Mouse (Mus musculus) neutrophil, adult 65 days (primary cell): ENCODE results near the gene Klra3. TPM values are rescaled to one million over a fixed set of nuclear protein-coding genes. Genes with fewer than 3 reads are reported as not detected.

Source experiments
- total RNA-seq: library from RNA; stranded (reverse); gene quantifications from 2 replicates; pipeline ENCODE4 v1.2.4, GENCODE M21; 2023

Gene Klra3
- 0.54 and 0.73 TPM in 2 replicates for total RNA-seq

DNA sequence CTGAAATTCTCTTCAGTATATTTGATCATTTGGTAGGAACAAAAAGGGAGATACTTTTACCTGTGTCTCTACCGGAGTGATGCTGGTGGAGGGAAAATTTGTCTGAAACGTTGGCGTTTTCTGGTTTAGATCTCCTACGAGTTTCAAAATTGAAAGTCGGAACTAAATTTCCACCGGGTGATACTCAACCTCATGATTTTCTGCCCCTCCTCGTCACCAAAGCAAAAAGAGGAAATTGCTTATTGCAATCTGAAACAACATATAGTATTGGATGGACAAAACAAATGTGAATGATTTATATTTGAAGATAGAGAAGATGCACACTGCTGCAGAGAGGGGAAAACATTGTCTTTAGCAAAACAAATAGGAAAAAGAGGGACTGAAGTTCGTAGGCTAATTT, at the start of gene Klra3:
Gene Klra3, minus strand, starts transcription at position 164 of the 400 bp plus-strand sequence.

DNA sequence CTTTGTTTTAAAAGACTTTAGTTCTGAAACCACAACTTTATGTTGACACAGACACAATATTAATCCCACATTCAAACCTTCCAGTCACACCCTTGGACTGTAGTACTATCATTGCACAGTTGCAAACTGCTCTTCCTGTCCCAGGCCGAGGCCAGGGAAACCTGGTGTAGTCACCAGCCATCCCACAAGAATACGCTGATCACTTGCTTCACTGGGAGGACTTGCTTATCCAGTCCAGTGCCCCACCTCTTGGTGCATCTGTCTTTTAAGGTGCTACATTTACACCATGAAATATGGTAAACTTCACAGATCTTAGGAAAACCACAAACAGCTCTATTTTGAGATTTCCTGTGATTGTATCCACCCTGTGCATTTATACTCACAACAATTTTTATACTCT, 49.4 kb upstream of the Klra3 start, which contains the start of gene Klra1:
Gene Klra1, minus strand, starts transcription at position 125 of the 400 bp plus-strand sequence.

GRCm38 (mm10) chr6:130281828-130282227, 55.5 kb downstream of the Klra3 start, which contains the start of gene Klra10:
Klra10 (minus strand) TSS chr6:130281928.

Other genes with a start within 250 kb of the Klra3 start
- 0.57 and 0.79 TPM in 2 replicates for gene Klra8, start 207.7 kb downstream of the Klra3 start, total RNA-seq
- gene Klra9, start 144.5 kb downstream of the Klra3 start, total RNA-seq: not detected in 2 replicates
- gene Klra7, start 104.3 kb downstream of the Klra3 start, total RNA-seq: not detected in 2 replicates
- gene Klra10, start 55.6 kb downstream of the Klra3 start, total RNA-seq: 0.79 and 2.2 TPM in 2 replicates
- gene Klra1, start 49.3 kb upstream of the Klra3 start, total RNA-seq: 0.39 TPM in 1 of 2 replicates, not detected in the other